Mouse (Mus musculus): Measurements from ENCODE around the gene Cpne6. TPM values are rescaled to one million over a fixed set of nuclear protein-coding genes. Genes with fewer than 3 reads are reported as not detected.

The Cpne6 gene
- polyA plus RNA-seq, 1 experiment from 2014 or later = 0.60 TPM

- Histone ChIP-seq H3K4me2 (no peak overlapping the region), H3K4me1 (peaks cover 15% of the 10 kb centered on the region), H3K4me3 (no peak overlapping the region), H3K9ac (no peak overlapping the region), H3K27me3 (no peaks in the 10 kb centered on the region), H3K9me3 (no peaks in the 10 kb centered on the region), H3K36me3 (no peaks in the 10 kb centered on the region), H3K27ac (no peak overlapping the region)
- WGBS = 31% methylated on average over 5 of the region's 5 CpGs
- no peak for ATAC-seq (ENCODE audit: insufficient number of reproducible peaks, insufficient read depth, low FRiP score, low TSS enrichment, low read depth)
Measured at GRCm38 (mm10) chr14:55557003-55557402, 46.8 kb downstream of the Cpne6 start.

- no peak for ATAC-seq (ENCODE audit: insufficient number of reproducible peaks, insufficient read depth, low FRiP score, low TSS enrichment, low read depth)
- Histone ChIP-seq H3K36me3 (no peaks in the 10 kb centered on the region), H3K27ac (no peak overlapping the region), H3K4me2 (no peak overlapping the region), H3K27me3 (no peaks in the 10 kb centered on the region), H3K4me1 (peaks cover 18% of the 10 kb centered on the region), H3K9ac (no peak overlapping the region), H3K9me3 (no peaks in the 10 kb centered on the region), H3K4me3 (no peak overlapping the region)
- WGBS = 91% methylated on average over 3 of the region's 3 CpGs
Measured at GRCm38 (mm10) chr14:55557587-55557986, 47.3 kb downstream of the Cpne6 start.

- H3K9ac ChIP-seq = no peak overlapping the region
- no peaks in the 10 kb centered on the region for H3K9me3 ChIP-seq
- no peak for ATAC-seq (ENCODE audit: insufficient number of reproducible peaks, insufficient read depth, low FRiP score, low TSS enrichment, low read depth)
- H3K4me1 ChIP-seq = peaks cover 18% of the 10 kb centered on the region
- peaks cover 7% of the 10 kb centered on the region for H3K36me3 ChIP-seq
- whole genome bisulfite sequencing = 52% methylated on average over 6 of the region's 6 CpGs
- H3K4me2 ChIP-seq = peak overlapping the region; percentile 80
- H3K27me3 ChIP-seq = no peaks in the 10 kb centered on the region
- peak overlapping the region; percentile 70 for H3K4me3 ChIP-seq
- no peak overlapping the region for H3K27ac ChIP-seq
Measured at GRCm38 (mm10) chr14:55558740-55559448, 48.6 kb downstream of the Cpne6 start.

- WGBS = under 1% methylated on average over 27 of the region's 27 CpGs
- peaks cover 16% of the 10 kb centered on the region for H3K36me3 ChIP-seq
- peak within 1 kb of the TSS; percentile 97 for H3K27ac ChIP-seq
- H3K4me2 ChIP-seq = peak within 1 kb of the TSS; percentile 80
- H3K4me1 ChIP-seq = peaks cover 18% of the 10 kb centered on the region
- no peaks in the 10 kb centered on the region for H3K27me3 ChIP-seq
- ATAC-seq (ENCODE audit: insufficient number of reproducible peaks, insufficient read depth, low FRiP score, low TSS enrichment, low read depth) = peak; percentile 61
- no peaks in the 10 kb centered on the region for H3K9me3 ChIP-seq
- peak within 1 kb of the TSS; percentile 70 for H3K4me3 ChIP-seq
- H3K9ac ChIP-seq = peak within 1 kb of the TSS; percentile 88
Measured at GRCm38 (mm10) chr14:55559799-55560201, 49.6 kb downstream of the Cpne6 start, which contains the start of gene Dcaf11. Dcaf11 (plus strand) TSS chr14:55560006.

- H3K27ac ChIP-seq = peak within 1 kb of the TSS; percentile 97
- no peaks in the 10 kb centered on the region for H3K9me3 ChIP-seq
- H3K4me3 ChIP-seq = peak within 1 kb of the TSS; percentile 70
- H3K36me3 ChIP-seq = peaks cover 22% of the 10 kb centered on the region
- ATAC-seq (ENCODE audit: insufficient number of reproducible peaks, insufficient read depth, low FRiP score, low TSS enrichment, low read depth) = peak; percentile 95
- under 1% methylated on average over 51 of the region's 51 CpGs for WGBS
- no peaks in the 10 kb centered on the region for H3K27me3 ChIP-seq
- peak within 1 kb of the TSS; percentile 80 for H3K4me2 ChIP-seq
- peak within 1 kb of the TSS; percentile 88 for H3K9ac ChIP-seq
- H3K4me1 ChIP-seq = peaks cover 18% of the 10 kb centered on the region
Measured at GRCm38 (mm10) chr14:55560202-55561073, 50.2 kb downstream of the Cpne6 start, which contains the start of gene A730061H03Rik. A730061H03Rik (minus strand) TSS chr14:55560406.

GRCm38 (mm10) chr14:55561860-55562259 lies 51.6 kb downstream of the Cpne6 start:
- Histone ChIP-seq H3K27ac (no peak overlapping the region), H3K4me3 (peak overlapping the region; percentile 70; the same call in 1 of the 2 replicates), H3K27me3 (no peaks in the 10 kb centered on the region), H3K9me3 (no peaks in the 10 kb centered on the region), H3K36me3 (peaks cover 36% of the 10 kb centered on the region), H3K9ac (peak overlapping the region; percentile 75; the same call in 1 of the 2 replicates), H3K4me1 (peaks cover 17% of the 10 kb centered on the region), H3K4me2 (peak overlapping the region; percentile 80)
- WGBS = 72% methylated on average over 10 of the region's 10 CpGs
- ATAC-seq (ENCODE audit: insufficient number of reproducible peaks, insufficient read depth, low FRiP score, low TSS enrichment, low read depth) = no peak

- no peak for ATAC-seq (ENCODE audit: insufficient number of reproducible peaks, insufficient read depth, low FRiP score, low TSS enrichment, low read depth)
- H3K36me3 ChIP-seq = peaks cover 50% of the 10 kb centered on the region
- 89% methylated on average over 11 of the region's 11 CpGs for WGBS
Measured at GRCm38 (mm10) chr14:55563249-55563648, 53.0 kb downstream of the Cpne6 start.

GRCm38 (mm10) chr14:55565748-55566147 lies 55.5 kb downstream of the Cpne6 start:
- 88% methylated on average over 3 of the region's 3 CpGs for WGBS
- Histone ChIP-seq H3K4me2 (no peak overlapping the region), H3K9ac (no peak overlapping the region), H3K27ac (no peak overlapping the region), H3K4me1 (peaks cover 13% of the 10 kb centered on the region), H3K36me3 (peaks cover 68% of the 10 kb centered on the region), H3K4me3 (no peak overlapping the region), H3K27me3 (no peaks in the 10 kb centered on the region), H3K9me3 (no peaks in the 10 kb centered on the region)
- no peak for ATAC-seq (ENCODE audit: insufficient number of reproducible peaks, insufficient read depth, low FRiP score, low TSS enrichment, low read depth)

More at GRCm38 (mm10) chr14:55563249-55563648, 53.0 kb downstream of the Cpne6 start:
- Histone ChIP-seq H3K27ac (no peak overlapping the region), H3K4me1 (peaks cover 13% of the 10 kb centered on the region), H3K9ac (0 out of 2 replicates have a peak overlapping the region, but pooled peaks have one; percentile 1), H3K27me3 (no peaks in the 10 kb centered on the region), H3K9me3 (no peaks in the 10 kb centered on the region), H3K4me2 (no peak overlapping the region), H3K4me3 (no peak overlapping the region)

Other genes with a start within 250 kb of the Cpne6 start
- gene Dhrs4, start 31.7 kb upstream of the Cpne6 start, polyA plus RNA-seq (2015; fragmentation: Nextera tagmentation; extraction: Ambion mirVana) = 98.6 and 103 TPM in 2 replicates
- 3.9 and 4.3 TPM in 2 replicates for gene Carmil3, start 19.8 kb upstream of the Cpne6 start, polyA plus RNA-seq (2015; fragmentation: Nextera tagmentation; extraction: Ambion mirVana)
- not detected in 2 replicates for gene Nrl, start 14.5 kb downstream of the Cpne6 start, polyA plus RNA-seq (2015; fragmentation: Nextera tagmentation; extraction: Ambion mirVana)
- gene Pck2, start 29.8 kb downstream of the Cpne6 start, polyA plus RNA-seq (2015; fragmentation: Nextera tagmentation; extraction: Ambion mirVana) = 35.0 and 38.4 TPM in 2 replicates
- gene Dcaf11, start 49.6 kb downstream of the Cpne6 start, polyA plus RNA-seq (2015; fragmentation: Nextera tagmentation; extraction: Ambion mirVana) = 57.3 and 66.5 TPM in 2 replicates
- 0.74 and 0.87 TPM in 2 replicates for gene A730061H03Rik, start 50.0 kb downstream of the Cpne6 start, polyA plus RNA-seq (2015; fragmentation: Nextera tagmentation; extraction: Ambion mirVana)
- gene Fitm1, start 65.2 kb downstream of the Cpne6 start, polyA plus RNA-seq (2015; fragmentation: Nextera tagmentation; extraction: Ambion mirVana) = 4.1 and 5.3 TPM in 2 replicates
- 141 and 152 TPM in 2 replicates for gene Psme1, start 67.7 kb downstream of the Cpne6 start, polyA plus RNA-seq (2015; fragmentation: Nextera tagmentation; extraction: Ambion mirVana)
- 4.7 and 4.8 TPM in 2 replicates for gene Emc9, start 74.9 kb downstream of the Cpne6 start, polyA plus RNA-seq (2015; fragmentation: Nextera tagmentation; extraction: Ambion mirVana)
- 233 and 267 TPM in 2 replicates for gene Psme2, start 80.7 kb downstream of the Cpne6 start, polyA plus RNA-seq (2015; fragmentation: Nextera tagmentation; extraction: Ambion mirVana)
- gene Rnf31, start 81.3 kb downstream of the Cpne6 start, polyA plus RNA-seq (2015; fragmentation: Nextera tagmentation; extraction: Ambion mirVana) = 17.6 and 21.7 TPM in 2 replicates
- gene Irf9, start 93.1 kb downstream of the Cpne6 start, polyA plus RNA-seq (2015; fragmentation: Nextera tagmentation; extraction: Ambion mirVana) = 10.5 and 12.3 TPM in 2 replicates
- gene Rec8, start 107.6 kb downstream of the Cpne6 start, polyA plus RNA-seq (2015; fragmentation: Nextera tagmentation; extraction: Ambion mirVana) = 2.0 and 2.8 TPM in 2 replicates
- gene Ipo4, start 125.5 kb downstream of the Cpne6 start, polyA plus RNA-seq (2015; fragmentation: Nextera tagmentation; extraction: Ambion mirVana) = 95.1 and 111 TPM in 2 replicates
- 1.7 and 1.8 TPM in 2 replicates for gene Gm49378, start 127.5 kb downstream of the Cpne6 start, polyA plus RNA-seq (2015; fragmentation: Nextera tagmentation; extraction: Ambion mirVana)
- gene Tm9sf1, start 133.4 kb downstream of the Cpne6 start, polyA plus RNA-seq (2015; fragmentation: Nextera tagmentation; extraction: Ambion mirVana) = 106 and 117 TPM in 2 replicates
- 1.0 and 1.3 TPM in 2 replicates for gene Tssk4, start 139.7 kb downstream of the Cpne6 start, polyA plus RNA-seq (2015; fragmentation: Nextera tagmentation; extraction: Ambion mirVana)
- 66.1 and 70.6 TPM in 2 replicates for gene Mdp1, start 150.1 kb downstream of the Cpne6 start, polyA plus RNA-seq (2015; fragmentation: Nextera tagmentation; extraction: Ambion mirVana)
- 75.2 and 83.5 TPM in 2 replicates for gene Gmpr2, start 161.5 kb downstream of the Cpne6 start, polyA plus RNA-seq (2015; fragmentation: Nextera tagmentation; extraction: Ambion mirVana)
- 665 and 670 TPM in 2 replicates for gene Nedd8, start 161.7 kb downstream of the Cpne6 start, polyA plus RNA-seq (2015; fragmentation: Nextera tagmentation; extraction: Ambion mirVana)
- gene Tinf2, start 171.4 kb downstream of the Cpne6 start, polyA plus RNA-seq (2015; fragmentation: Nextera tagmentation; extraction: Ambion mirVana) = 38.7 and 46.6 TPM in 2 replicates
- gene Tgm1, start 203.5 kb downstream of the Cpne6 start, polyA plus RNA-seq (2015; fragmentation: Nextera tagmentation; extraction: Ambion mirVana) = 4.5 and 4.7 TPM in 2 replicates
- 27.6 and 32.2 TPM in 2 replicates for gene Rabggta, start 211.8 kb downstream of the Cpne6 start, polyA plus RNA-seq (2015; fragmentation: Nextera tagmentation; extraction: Ambion mirVana)
- gene Dhrs1, start 235.2 kb downstream of the Cpne6 start, polyA plus RNA-seq (2015; fragmentation: Nextera tagmentation; extraction: Ambion mirVana) = 84.5 and 102 TPM in 2 replicates
- 35.5 and 47.6 TPM in 2 replicates for gene Nop9, start 235.2 kb downstream of the Cpne6 start, polyA plus RNA-seq (2015; fragmentation: Nextera tagmentation; extraction: Ambion mirVana)
- gene Cideb, start 248.0 kb downstream of the Cpne6 start, polyA plus RNA-seq (2015; fragmentation: Nextera tagmentation; extraction: Ambion mirVana) = 0.18 and 1.2 TPM in 2 replicates

All from embryonic facial prominence, embryonic 13.5 days (tissue).